Mouse (Mus musculus) heart, adult 18-20 months (tissue): ENCODE data around the gene Zfp37. TPM values are rescaled to one million over a fixed set of nuclear protein-coding genes. Genes with fewer than 3 reads are reported as not detected.
A peak's percentile ranks its signal among the peaks of the same experiment; 100 is the strongest.
"Not testable (repeated sequence)": the region's sequence is repeated elsewhere in the genome, so short reads cannot be mapped to it uniquely, and the experiment has no call there.

Experiments
- DNase-seq, 2 experiments: peaks; one replicate each; pipeline ENCODE4 v3.0.0; 2021 to 2022; ENCODE audit warnings: mixed read lengths in 1 of 2
- total RNA-seq, 2 experiments: library from RNA; stranded (reverse); gene quantifications; 2 replicates each; pipeline ENCODE4 v1.2.3; 2021

The Zfp37 gene
- total RNA-seq, 2 experiments from 2014 or later = 1.9 TPM

DNA sequence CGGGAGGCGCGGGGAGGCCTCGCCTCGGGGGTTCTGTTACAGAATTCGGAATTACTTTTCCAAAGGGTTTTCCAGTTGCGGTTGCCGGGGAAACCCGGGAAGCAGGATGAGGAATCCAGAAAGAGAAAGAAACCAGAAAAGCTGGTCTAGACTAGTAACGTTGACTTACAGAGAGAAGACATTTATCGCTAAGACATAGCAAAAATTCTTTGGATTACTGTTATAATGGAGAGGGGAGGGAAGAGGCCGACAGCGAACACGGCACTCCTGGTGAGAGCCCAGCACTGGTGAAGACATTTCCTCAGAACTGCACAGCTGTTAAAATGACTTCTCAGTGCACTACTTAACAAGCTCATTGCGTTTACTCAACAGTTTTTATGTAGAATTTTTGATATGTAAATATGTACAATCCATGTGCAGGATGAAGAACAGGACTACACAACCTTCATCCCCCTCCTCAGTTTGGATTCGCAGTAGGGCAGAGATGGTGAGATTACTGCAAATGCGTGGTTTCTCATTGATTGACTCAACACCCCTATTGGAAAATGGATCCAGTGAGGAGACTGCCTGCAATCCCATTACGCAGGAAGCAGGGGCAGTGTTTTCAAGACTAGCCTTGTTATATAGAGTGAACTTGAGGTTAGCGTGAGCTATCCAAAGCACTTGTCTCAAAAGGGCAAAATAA is 22.0 kb downstream of the Zfp37 start:
- no peak for DNase-seq

DNA sequence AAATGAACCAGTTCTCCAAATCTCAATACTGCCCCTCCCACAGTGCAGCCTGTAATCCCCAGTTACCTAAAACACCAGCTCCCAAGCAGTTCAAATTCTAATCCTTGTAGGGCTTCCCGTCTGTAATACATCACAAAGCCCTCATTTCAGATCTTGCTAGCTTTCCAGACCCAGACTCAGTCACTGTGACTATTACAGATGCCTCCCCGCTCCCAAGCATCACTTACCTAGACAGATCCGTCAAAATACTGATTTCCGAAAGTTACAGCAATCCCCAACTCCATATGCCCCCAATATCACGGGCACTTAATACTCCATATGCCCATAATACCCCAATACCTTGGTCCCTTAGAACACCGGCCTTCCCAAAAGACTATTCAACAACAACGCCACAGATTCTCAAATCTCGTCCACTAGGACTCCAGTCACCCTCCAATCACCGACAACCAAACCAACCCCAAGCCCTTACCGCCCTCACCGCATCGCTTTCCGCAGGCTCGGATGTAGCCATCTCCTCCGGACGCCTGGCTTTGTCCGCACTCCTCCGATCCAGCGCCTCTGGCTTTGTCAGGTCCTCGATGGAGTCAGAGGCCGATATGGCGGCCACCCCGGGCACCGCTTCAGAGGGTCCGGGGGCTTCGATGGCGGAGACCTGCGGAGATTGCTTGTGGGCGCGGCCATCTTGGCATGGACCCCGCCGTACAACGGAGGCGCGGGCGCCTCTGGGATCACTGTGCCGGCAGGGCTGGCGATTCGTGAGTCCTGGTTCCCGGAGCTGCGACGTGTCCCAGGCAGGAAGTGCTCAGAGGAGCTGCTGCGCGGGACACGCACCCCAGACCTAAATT is 22.8 kb downstream of the Zfp37 start:
- DNase-seq = peak; percentile 91 to 92

DNA sequence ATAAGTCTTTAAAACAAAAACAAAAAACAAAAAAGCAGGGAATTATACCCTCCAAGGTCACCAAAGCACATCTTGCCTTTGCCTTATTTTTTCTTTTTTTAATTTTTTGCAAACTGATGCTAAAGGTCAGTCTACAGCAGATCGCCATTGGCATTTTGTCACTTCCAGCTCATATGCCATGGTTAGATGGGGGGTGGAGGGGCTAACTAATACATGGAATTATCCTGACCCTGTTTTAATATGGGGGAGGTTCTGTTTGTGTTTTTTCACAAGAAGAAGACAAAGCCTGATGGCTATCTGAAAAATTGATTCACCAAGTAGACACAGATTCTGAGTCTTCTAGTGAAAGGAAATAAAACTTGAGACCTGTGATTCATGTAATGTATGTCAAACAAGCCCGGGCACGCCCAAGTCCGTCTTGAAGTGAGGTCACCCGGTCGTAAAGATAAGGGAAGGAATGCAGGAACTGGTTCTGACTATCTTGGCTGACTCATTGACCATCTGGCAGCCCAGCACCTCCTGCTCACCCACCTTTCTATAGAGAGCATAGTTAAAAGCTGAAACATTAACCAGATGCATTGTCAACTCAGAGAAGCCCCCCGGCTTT is 30.8 kb downstream of the Zfp37 start:
- DNase-seq = no peak

DNA sequence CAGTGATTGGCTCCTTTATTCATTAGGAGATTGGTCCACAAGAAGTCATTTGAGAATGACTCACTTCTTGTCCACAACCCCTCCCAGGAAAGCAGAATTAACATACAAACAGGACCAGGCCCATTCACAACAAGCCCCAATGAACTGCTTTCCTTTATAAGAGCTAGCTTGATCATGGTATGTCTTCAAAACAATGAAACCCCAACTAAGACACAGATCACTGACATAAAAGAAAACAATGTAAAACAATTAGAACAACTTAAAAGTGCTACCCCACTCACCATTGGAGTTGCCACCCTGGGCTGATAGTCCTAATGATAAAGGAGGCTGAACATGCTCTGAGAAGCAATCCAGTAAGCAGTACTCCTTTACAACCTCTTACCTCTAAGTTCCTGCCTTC is 42.1 kb downstream of the Zfp37 start:
- no peak for DNase-seq

DNA sequence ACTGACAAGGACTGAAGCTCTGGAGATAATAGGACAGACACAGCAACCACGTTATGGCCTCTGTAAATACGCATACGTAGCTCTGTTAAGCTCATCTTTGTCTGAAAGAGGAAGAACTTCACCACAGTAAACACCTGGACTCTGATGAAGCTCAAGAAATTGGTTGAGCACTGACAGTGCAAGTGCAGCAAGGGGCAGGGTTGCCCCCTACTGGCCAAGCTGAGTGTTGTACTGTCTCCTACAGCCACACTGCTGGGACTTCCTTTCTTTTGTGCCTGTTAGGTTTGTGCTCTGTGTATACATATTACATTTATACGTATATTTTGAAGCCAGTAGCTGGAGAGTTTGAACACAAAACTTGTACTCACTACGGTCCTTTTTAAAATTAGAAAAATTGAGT is 53.6 kb downstream of the Zfp37 start:
- no peak for DNase-seq

DNA sequence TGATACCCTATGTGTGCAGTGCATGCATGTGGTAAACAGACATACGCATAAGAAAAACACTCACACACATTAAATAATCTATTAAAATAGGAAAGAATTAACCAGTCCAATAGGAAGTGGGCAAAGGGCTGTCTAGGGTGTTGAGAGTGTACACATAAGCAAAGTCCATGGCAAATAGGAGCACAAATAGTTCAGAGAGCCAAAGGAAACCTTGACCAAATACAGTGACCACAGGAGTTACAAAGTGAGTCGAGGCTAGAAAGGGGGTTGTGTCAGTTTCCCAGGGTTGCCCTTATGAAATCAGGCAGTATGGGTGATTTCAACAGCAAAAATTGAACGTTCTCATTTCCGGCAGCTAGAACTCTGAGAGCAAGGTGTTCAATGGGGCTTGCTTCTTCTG is 56.4 kb downstream of the Zfp37 start:
- DNase-seq = no peak

DNA sequence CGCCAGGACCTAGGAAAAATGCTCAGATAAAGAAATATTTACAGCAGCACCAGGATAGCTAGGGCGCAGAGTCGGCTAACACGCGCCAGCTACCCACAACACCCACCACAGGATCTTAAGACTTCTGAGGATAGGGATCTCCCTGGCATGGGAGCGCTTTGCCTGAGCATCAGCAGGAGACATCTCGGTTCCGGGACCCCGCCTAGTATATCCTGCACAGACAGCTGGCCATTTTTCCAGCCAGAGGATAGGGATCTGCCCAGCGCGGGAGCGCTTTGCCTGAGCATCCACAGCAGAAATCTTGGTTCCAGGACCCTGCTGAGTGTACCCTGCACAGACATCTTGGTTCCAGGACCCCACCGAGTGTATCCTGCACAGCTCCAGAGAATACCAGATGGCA is 63.2 kb downstream of the Zfp37 start:
- not testable (repeated sequence) for DNase-seq

DNA sequence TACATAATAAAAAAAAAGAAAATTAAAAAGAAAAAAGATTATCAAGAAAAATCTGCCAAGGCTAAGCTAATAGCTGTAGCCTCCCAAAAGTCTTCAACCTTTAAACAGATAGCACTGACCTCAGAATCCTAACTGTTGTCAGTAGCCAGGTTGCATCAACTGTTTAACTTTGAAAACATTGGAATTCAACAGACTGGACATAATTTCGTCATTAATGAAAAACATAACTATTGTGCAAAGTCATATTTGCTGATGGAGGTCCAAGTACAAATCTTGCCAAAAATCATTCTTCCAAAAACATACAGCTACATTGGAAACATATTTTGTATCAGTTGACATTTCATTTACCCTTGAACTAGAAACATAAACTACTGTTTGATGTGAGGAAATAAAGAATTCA is 72.4 kb downstream of the Zfp37 start:
- no peak for DNase-seq

DNA sequence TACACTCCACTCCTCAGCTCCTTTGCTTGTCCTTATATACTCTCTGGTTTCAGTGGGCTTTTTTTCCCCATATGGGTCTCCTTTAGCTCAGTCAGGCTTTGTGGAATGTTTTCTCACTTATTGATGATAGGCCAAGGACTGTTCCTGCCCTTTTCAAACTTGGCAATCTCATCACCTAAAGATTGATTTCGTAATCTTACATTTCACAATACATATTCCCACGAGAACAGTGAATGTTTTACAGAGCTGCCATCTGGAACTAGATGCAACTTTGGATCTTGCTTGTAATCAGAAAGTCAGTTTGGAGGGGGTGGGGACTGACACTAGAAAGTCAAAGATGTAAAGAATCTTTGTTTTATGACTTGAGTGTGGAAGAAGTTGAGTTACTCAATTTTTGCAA is 80.0 kb downstream of the Zfp37 start, which contains the start of gene Mup21:
Gene Mup21, minus strand, starts transcription at position 53 of the 400 bp plus-strand sequence.
- peak in 1 of 2 experiments; percentile 3 for DNase-seq

Other genes starting within 250 kb of the Zfp37 start
- gene Mup20, start 176.9 kb downstream of the Zfp37 start, total RNA-seq = not detected
- not detected for gene Mup3, start 143.7 kb downstream of the Zfp37 start, total RNA-seq
- not detected for gene Mup21, start 80.2 kb downstream of the Zfp37 start, total RNA-seq
- 10 to 100 TPM; 20.7 to 24.1 TPM for gene Slc31a2, start 31.5 kb upstream of the Zfp37 start, total RNA-seq
- 10 to 100 TPM; 16.4 to 17.7 TPM for gene Fkbp15, start 129.5 kb upstream of the Zfp37 start, total RNA-seq
- 10 to 100 TPM; 17.3 to 18.7 TPM for gene Slc31a1, start 129.7 kb upstream of the Zfp37 start, total RNA-seq
- gene Cdc26, start 177.6 kb upstream of the Zfp37 start, total RNA-seq = 10 to 100 TPM; 46.9 to 49.1 TPM
- 10 to 100 TPM; 10.4 to 10.9 TPM for gene Prpf4, start 177.8 kb upstream of the Zfp37 start, total RNA-seq
- not detected for gene Rnf183, start 204.2 kb upstream of the Zfp37 start, total RNA-seq
- gene Wdr31, start 239.8 kb upstream of the Zfp37 start, total RNA-seq = under 1 TPM; 0.30 to 0.59 TPM
- gene Bspry, start 249.0 kb upstream of the Zfp37 start, total RNA-seq = under 1 TPM in 1 of 2 experiments, not detected in 1; 0.23 TPM